Mouse (Mus musculus) hematopoietic stem cell, adult 5-6 weeks (primary cell): ENCODE measurements around the gene Spem2. TPM values are rescaled to one million over a fixed set of nuclear protein-coding genes. Genes with fewer than 3 reads are reported as not detected.
A peak's percentile ranks its signal among the peaks of the same experiment; 100 is the strongest.
"Not testable (repeated sequence)": the region's sequence is repeated elsewhere in the genome, so short reads cannot be mapped to it uniquely, and the experiment has no call there.

Experiments used
- ATAC-seq, 2 experiments: fragments of 125-278 bp in 1 of 2; replicated peaks in 1 of 2; 2 replicates each; pipeline ENCODE4 v1.8.0; 2016 to 2017; ENCODE audit warnings: inconsistent platforms in 2 of 2, mild to moderate bottlenecking in 2 of 2, moderate number of reproducible peaks in 2 of 2, low read depth in 1 of 2, moderate TSS enrichment in 1 of 2; ENCODE audit not compliant: low FRiP score in 2 of 2, poor library complexity in 2 of 2, severe bottlenecking in 2 of 2, insufficient read depth in 1 of 2, low TSS enrichment in 1 of 2
- total RNA-seq: library from RNA; stranded (forward); fragments of 172-1452, 232-1000 nt; gene quantifications from 2 replicates; pipeline ENCODE4 v1.2.3, GENCODE M21; 2017

Spem2 gene
- not detected in 2 replicates for total RNA-seq

GRCm38 (mm10) chr11:69818365-69818764, at the start of gene Spem2:
TSS of gene Spem2 (minus strand) at chr11:69818465.
- no peak for ATAC-seq

GRCm38 (mm10) chr11:69867335-69867734, 49.1 kb upstream of the Spem2 start:
- no peak for ATAC-seq

GRCm38 (mm10) chr11:69865561-69865960, 47.3 kb upstream of the Spem2 start:
- ATAC-seq, result no peak

GRCm38 (mm10) chr11:69864138-69864860, 46.0 kb upstream of the Spem2 start:
- no peak for ATAC-seq

GRCm38 (mm10) chr11:69863729-69864128, 45.5 kb upstream of the Spem2 start:
- not testable (repeated sequence) for ATAC-seq

- no peak for ATAC-seq
Measured at GRCm38 (mm10) chr11:69858113-69858998, 40.1 kb upstream of the Spem2 start, which contains the start of gene Tnk1. TSS of gene Tnk1 (minus strand) at chr11:69858730.

- peak; percentile 43 to 50; a peak in 3 of 4 replicates for ATAC-seq
Measured at GRCm38 (mm10) chr11:69855347-69855746, 37.1 kb upstream of the Spem2 start.

- no peak for ATAC-seq
Measured at GRCm38 (mm10) chr11:69854680-69855079, 36.4 kb upstream of the Spem2 start.

GRCm38 (mm10) chr11:69853994-69854393, 35.7 kb upstream of the Spem2 start:
- peak; percentile 17 to 49; a peak in 3 of 4 replicates for ATAC-seq

GRCm38 (mm10) chr11:69850754-69851153, 32.5 kb upstream of the Spem2 start:
- peak in 1 of 2 experiments; percentile 19; a peak in 1 of 4 replicates for ATAC-seq

GRCm38 (mm10) chr11:69849884-69850283, 31.6 kb upstream of the Spem2 start:
- no peak for ATAC-seq

GRCm38 (mm10) chr11:69849128-69849527, 30.9 kb upstream of the Spem2 start:
- no peak for ATAC-seq

- ATAC-seq, result no peak
Measured at GRCm38 (mm10) chr11:69848021-69848420, 29.8 kb upstream of the Spem2 start.

GRCm38 (mm10) chr11:69846738-69847688, 28.7 kb upstream of the Spem2 start:
- ATAC-seq, result peak; percentile 9 to 11; a peak in 1 of 4 replicates

- peak; percentile 77 to 80 for ATAC-seq
Measured at GRCm38 (mm10) chr11:69846198-69846680, 28.0 kb upstream of the Spem2 start, which contains the start of gene Plscr3. TSS of gene Plscr3 (plus strand) at chr11:69846376.

- no peak for ATAC-seq
Measured at GRCm38 (mm10) chr11:69838714-69839104, 20.4 kb upstream of the Spem2 start.
